Mouse (Mus musculus): ENCODE results near the gene Lrpprc.

The Lrpprc gene

DNA sequence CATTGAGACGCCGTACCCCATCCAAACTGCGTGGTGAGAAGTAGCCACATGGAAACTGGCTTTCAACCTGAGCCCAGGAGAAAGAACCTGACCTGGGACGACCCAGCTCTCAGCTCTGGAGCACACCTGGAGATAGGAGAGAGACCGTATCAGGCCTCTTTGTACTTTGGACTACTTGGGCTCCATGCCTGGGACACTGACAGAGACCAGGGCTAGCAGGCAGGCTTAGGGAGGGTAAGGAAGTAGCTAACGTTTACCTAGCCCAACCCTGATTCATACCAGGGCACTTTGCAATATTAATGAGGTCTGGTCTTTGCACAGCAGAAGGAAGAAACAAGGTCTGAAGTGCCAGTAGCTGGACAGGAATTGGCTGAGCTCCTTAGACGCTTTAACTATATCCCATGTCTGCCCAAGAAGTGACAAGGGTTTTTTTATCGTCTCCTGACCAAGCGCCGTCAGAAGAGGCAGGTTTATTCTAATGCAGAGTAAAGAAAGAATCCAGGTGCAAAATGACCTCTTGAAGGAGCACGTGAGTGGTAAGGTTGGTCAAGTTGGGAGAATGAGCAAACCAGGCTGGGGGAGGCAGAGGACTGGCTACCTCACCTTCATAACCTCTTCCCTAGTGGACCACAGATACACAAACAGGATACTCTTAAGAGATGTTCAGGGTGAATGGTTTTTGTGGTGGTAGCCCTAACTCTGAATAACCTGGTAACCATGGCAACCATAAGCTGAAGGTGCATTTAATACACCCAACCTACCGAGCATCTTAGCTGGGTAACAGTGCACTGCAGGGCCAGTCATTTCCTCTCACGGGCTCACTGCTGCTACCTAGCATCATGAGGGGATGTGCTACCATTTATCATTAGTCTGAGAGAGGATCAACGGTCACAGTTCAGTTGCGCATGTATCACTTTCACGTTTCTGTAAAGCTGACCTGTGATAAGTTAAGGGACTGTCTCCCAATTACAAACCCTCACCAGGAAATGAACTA is 117.9 kb downstream of the Lrpprc start:
- DNase-seq (ENCODE audit: low read depth), result no peak

DNA sequence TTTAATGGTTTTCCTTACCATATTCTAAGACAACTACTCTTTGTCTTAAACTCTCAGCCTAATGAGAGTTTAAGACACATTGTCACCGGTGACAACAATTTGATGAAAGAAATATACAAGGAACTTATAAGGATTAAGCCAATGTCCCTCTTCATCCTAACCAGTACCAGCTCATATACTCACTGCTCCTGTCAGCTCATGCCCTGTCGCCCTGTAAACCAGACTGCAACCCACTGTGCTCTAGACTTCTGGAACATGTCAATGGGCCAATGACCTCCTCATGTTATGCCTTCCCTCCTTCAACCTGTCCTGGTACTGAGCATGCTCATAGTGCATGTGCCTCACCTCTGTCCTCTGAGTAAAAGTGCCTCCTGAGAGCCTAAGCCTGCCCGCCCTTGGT is 122.7 kb downstream of the Lrpprc start:
- no peak for DNase-seq (ENCODE audit: low read depth)

DNA sequence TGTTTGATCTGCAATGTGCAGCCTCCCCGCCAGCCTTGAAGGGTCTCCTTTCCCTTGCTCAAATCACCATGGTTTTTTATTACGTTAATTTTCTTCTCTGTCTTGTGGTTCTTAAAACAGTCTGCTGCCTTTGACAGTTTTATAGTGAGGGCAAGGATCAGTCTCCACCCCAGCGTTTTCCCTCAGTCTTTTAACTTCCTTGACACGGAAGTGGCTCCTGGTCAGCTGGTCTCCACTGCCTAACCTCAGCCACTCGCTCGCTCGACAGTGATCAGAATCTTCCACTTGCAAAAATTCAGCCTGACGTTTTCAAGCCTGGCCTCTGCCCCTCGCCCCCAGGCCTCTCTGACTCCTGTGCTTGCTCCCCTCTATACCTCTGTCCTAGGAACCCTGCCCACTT is 124.9 kb downstream of the Lrpprc start:
- no peak for DNase-seq (ENCODE audit: low read depth)

DNA sequence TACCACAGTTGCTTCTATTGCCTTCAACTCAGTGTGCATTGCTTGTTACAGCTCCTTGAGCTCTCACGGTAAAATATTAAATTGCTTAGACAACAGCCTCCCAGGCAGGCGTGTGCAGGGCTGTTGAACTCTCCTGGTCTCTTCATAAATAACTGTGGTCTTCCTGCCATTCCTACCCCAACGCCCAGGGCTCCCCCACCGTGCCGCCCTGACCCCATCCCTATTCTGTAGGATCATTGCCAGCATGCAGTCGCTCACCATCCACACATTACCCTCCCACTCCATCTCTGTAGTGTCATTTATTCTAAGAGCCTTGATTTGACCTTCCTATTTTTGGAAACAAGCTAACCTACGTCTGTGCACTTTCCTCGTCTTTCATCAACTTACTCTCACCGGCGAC is 125.5 kb downstream of the Lrpprc start:
- no peak for DNase-seq (ENCODE audit: low read depth)

DNA sequence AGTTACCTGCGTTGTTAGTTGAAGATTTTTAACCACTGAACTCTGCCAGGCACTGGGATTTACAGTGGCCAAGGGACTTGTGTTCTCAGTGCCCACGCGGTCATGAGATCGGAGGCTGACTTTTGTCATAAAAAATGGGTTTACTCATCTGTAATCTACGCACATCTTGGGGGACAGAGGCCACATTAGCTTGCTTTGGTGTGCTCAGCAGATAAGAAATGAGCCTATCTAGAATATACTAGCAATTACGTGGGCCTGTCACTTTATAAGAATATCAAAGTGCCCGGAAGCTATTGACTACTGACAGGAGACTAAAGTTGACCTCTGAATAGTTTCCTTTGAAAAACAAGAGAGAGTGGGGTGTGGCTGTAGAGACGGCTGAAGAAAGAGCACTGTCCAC is 131.6 kb downstream of the Lrpprc start:
- no peak for DNase-seq (ENCODE audit: low read depth)

DNA sequence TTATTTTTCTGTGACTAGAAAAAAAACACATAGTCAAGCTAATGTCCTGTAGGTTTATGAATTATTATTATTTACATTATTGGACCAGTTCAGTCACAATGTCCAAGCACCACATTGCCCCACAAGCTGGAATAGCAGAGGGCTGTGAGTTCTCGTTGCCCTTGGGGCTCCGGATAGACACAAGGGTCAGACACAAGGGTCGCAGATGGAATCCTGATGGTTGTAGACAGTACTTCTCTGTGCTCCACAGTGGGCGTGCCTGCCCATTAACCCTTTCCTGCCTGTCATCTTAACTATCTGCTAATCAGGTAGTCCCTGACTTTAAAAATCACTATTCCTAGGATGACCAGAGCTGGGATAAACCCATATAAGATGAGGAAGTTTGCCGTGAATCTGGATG is 132.4 kb downstream of the Lrpprc start:
- DNase-seq (ENCODE audit: low read depth), result no peak

DNA sequence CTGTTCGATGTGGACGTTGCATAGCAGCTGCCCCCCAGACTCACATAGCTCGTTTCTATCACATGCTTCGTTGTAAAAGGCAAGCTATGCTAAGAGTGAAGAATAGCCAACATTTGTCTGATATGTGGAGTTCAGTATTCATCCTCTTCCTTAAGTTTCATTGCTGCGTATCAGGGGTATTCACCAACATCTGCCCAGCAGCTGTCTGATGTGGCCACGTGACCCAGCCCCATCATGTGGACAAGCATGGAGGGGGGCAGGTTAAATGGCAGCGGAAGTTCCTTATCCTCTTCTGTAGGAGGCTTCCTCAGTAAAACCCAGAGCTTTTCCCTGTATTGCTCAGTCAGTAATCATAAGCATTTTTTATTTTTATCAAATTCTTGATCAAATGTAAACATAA is 132.8 kb downstream of the Lrpprc start:
- no peak for DNase-seq (ENCODE audit: low read depth)

DNA sequence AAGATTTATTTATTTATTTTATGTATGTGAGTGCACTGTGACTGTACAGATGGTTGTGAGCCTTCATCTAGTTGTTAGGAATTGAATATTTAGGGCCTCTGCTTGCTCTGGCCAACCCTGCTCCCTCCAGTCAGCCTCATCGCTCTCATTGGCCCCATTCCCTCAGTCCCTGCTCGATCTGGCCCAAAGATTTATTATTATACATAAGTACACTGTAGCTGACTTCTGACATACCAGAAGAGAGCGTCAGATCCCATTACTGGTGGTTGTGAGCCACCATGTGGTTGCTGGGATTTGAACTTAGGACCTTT is 133.2 kb downstream of the Lrpprc start:
- DNase-seq (ENCODE audit: low read depth), result no peak

DNA sequence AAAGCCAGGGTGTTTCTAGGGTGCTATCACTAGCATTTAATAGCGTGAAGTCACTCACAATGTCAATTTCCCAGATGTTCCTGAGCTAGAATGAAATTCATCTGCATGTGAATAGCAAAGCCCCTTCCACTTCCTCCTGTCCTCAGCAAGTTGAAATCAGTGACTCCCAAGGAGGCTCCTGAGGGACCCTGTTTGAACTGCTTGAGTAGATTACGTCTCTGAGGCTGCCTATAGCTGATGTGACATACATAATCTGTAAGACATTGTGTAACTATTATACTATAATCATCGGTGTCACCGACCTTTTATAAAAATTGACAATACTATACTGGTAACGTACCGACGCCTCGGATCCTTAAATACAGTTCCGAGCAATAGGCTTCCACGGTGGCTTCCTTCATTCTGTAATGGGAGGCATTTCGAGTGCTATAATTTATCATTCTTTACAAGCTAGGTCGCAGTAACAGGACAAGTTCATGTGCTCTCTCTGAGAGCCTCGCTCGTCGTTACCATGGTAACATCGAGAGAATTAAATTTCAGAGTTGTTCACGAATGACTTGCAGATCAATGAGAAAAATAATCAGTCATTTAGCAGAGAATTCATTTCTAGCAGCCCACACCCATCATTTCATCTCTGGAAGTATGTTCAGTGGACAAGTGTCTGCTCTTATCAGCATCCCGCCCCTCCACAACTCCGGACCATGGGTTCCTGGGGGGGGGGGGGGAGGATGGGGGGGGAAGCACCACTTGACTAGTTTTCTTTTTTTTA is 133.8 kb downstream of the Lrpprc start:
- DNase-seq (ENCODE audit: low read depth), result no peak

DNA sequence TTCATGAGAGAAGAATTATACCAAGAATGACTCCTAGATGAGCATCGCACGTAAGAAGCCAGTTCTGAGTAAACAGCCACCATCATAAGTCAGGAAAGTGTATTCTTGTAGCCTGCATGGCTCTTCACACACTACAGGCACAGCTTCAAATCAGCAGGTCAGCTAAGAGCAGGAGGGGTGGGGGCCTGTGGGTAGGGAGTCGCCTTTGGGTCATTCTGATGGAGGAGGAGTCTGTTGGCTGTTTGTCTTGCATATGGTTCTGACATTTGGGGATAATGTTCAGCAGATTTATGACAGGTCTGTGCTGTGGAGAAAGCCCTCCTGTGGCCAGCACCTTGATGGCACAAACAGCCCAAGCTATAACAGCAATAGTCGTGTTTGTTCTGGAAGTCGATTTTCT is 134.4 kb downstream of the Lrpprc start:
- DNase-seq (ENCODE audit: low read depth), result no peak

Data from fibroblast of lung, adult 2 months (primary cell).